Mouse (Mus musculus): ENCODE measurements at regions not wholly inside any gene's neighbourhood (a gene's known extent, or its start where the extent isn't known, plus 50 kb on each side); places are given as distances from the start of the nearest gene placed in this dataset.

GRCm38 (mm10) chr7:36210034-36210433 lies 407.2 kb upstream of the Zfp507 start:
- Histone ChIP-seq H3K27me3 (ENCODE audit: control insufficient read depth, insufficient read depth, low read length, poor library complexity, severe bottlenecking) (no peaks in the 10 kb centered on the region), H3K36me3 (ENCODE audit: control insufficient read depth, insufficient read depth, low read length, poor library complexity, severe bottlenecking) (no peaks in the 10 kb centered on the region), H3K27ac (ENCODE audit: insufficient read depth, low read length) (no peak overlapping the region), H3K9me3 (replicated peaks; ENCODE audit: control insufficient read depth, insufficient read depth, low read length, poor library complexity, severe bottlenecking) (no peaks in the 10 kb centered on the region), H3K4me3 (ENCODE audit: low read depth, low read length) (no peak overlapping the region), H3K9ac (ENCODE audit: low read depth, poor library complexity, severe bottlenecking) (no peak overlapping the region), H3K4me1 (ENCODE audit: control insufficient read depth, insufficient read depth, low read length) (no peaks in the 10 kb centered on the region)
- TF ChIP-seq EP300 (IDR thresholded peaks at IDR 0.05; ENCODE audit: insufficient read depth, low read depth, low read length): no peak
- no peak for TF ChIP-seq CTCF (IDR thresholded peaks at IDR 0.05; ENCODE audit: low read depth, low read length)
- TF ChIP-seq POLR2A (IDR thresholded peaks at IDR 0.05; ENCODE audit: insufficient read depth, low read length): no peak

GRCm38 (mm10) chr7:36207525-36208260 lies 404.9 kb upstream of the Zfp507 start:
- Histone ChIP-seq H3K27me3 (ENCODE audit: control insufficient read depth, insufficient read depth, low read length, poor library complexity, severe bottlenecking) (no peaks in the 10 kb centered on the region), H3K4me3 (ENCODE audit: low read depth, low read length) (no peak overlapping the region), H3K27ac (ENCODE audit: insufficient read depth, low read length) (no peak overlapping the region), H3K36me3 (ENCODE audit: control insufficient read depth, insufficient read depth, low read length, poor library complexity, severe bottlenecking) (no peaks in the 10 kb centered on the region), H3K9me3 (replicated peaks; ENCODE audit: control insufficient read depth, insufficient read depth, low read length, poor library complexity, severe bottlenecking) (no peaks in the 10 kb centered on the region), H3K4me1 (ENCODE audit: control insufficient read depth, insufficient read depth, low read length) (no peaks in the 10 kb centered on the region), H3K9ac (ENCODE audit: low read depth, poor library complexity, severe bottlenecking) (no peak overlapping the region)
- TF ChIP-seq POLR2A (IDR thresholded peaks at IDR 0.05; ENCODE audit: insufficient read depth, low read length) (no peak), CTCF (IDR thresholded peaks at IDR 0.05; ENCODE audit: low read depth, low read length) (no peak), EP300 (IDR thresholded peaks at IDR 0.05; ENCODE audit: insufficient read depth, low read depth, low read length) (no peak)

GRCm38 (mm10) chr7:36198091-36198700 lies 395.4 kb upstream of the Zfp507 start:
- H3K4me3 ChIP-seq (ENCODE audit: low read depth, low read length): no peak overlapping the region
- no peaks in the 10 kb centered on the region for H3K4me1 ChIP-seq (ENCODE audit: control insufficient read depth, insufficient read depth, low read length)
- H3K27me3 ChIP-seq (ENCODE audit: control insufficient read depth, insufficient read depth, low read length, poor library complexity, severe bottlenecking): no peaks in the 10 kb centered on the region
- H3K9me3 ChIP-seq (replicated peaks; ENCODE audit: control insufficient read depth, insufficient read depth, low read length, poor library complexity, severe bottlenecking): no peaks in the 10 kb centered on the region
- H3K36me3 ChIP-seq (ENCODE audit: control insufficient read depth, insufficient read depth, low read length, poor library complexity, severe bottlenecking): no peaks in the 10 kb centered on the region
- H3K27ac ChIP-seq (ENCODE audit: insufficient read depth, low read length): no peak overlapping the region
- no peak overlapping the region for H3K9ac ChIP-seq (ENCODE audit: low read depth, poor library complexity, severe bottlenecking)
- no peak for TF ChIP-seq EP300 (IDR thresholded peaks at IDR 0.05; ENCODE audit: insufficient read depth, low read depth, low read length)
- no peak for TF ChIP-seq CTCF (IDR thresholded peaks at IDR 0.05; ENCODE audit: low read depth, low read length)
- TF ChIP-seq POLR2A (IDR thresholded peaks at IDR 0.05; ENCODE audit: insufficient read depth, low read length): no peak

- no peak overlapping the region for H3K4me3 ChIP-seq (ENCODE audit: low read depth, low read length)
- H3K36me3 ChIP-seq (ENCODE audit: control insufficient read depth, insufficient read depth, low read length, poor library complexity, severe bottlenecking): no peaks in the 10 kb centered on the region
- no peak for TF ChIP-seq CTCF (IDR thresholded peaks at IDR 0.05; ENCODE audit: low read depth, low read length)
- no peak for TF ChIP-seq EP300 (IDR thresholded peaks at IDR 0.05; ENCODE audit: insufficient read depth, low read depth, low read length)
- TF ChIP-seq POLR2A (IDR thresholded peaks at IDR 0.05; ENCODE audit: insufficient read depth, low read length): no peak
- H3K27ac ChIP-seq (ENCODE audit: insufficient read depth, low read length): no peak overlapping the region
- no peak overlapping the region for H3K9ac ChIP-seq (ENCODE audit: low read depth, poor library complexity, severe bottlenecking)
- H3K9me3 ChIP-seq (replicated peaks; ENCODE audit: control insufficient read depth, insufficient read depth, low read length, poor library complexity, severe bottlenecking): no peaks in the 10 kb centered on the region
- no peaks in the 10 kb centered on the region for H3K27me3 ChIP-seq (ENCODE audit: control insufficient read depth, insufficient read depth, low read length, poor library complexity, severe bottlenecking)
- no peaks in the 10 kb centered on the region for H3K4me1 ChIP-seq (ENCODE audit: control insufficient read depth, insufficient read depth, low read length)
Measured at GRCm38 (mm10) chr7:36196154-36196720, 393.4 kb upstream of the Zfp507 start.

GRCm38 (mm10) chr7:36192645-36193044 lies 389.8 kb upstream of the Zfp507 start:
- Histone ChIP-seq H3K9me3 (replicated peaks; ENCODE audit: control insufficient read depth, insufficient read depth, low read length, poor library complexity, severe bottlenecking) (no peaks in the 10 kb centered on the region), H3K4me3 (ENCODE audit: low read depth, low read length) (no peak overlapping the region), H3K4me1 (ENCODE audit: control insufficient read depth, insufficient read depth, low read length) (no peaks in the 10 kb centered on the region), H3K36me3 (ENCODE audit: control insufficient read depth, insufficient read depth, low read length, poor library complexity, severe bottlenecking) (no peaks in the 10 kb centered on the region), H3K27ac (ENCODE audit: insufficient read depth, low read length) (no peak overlapping the region), H3K27me3 (ENCODE audit: control insufficient read depth, insufficient read depth, low read length, poor library complexity, severe bottlenecking) (no peaks in the 10 kb centered on the region), H3K9ac (ENCODE audit: low read depth, poor library complexity, severe bottlenecking) (no peak overlapping the region)
- TF ChIP-seq EP300 (IDR thresholded peaks at IDR 0.05; ENCODE audit: insufficient read depth, low read depth, low read length): no peak
- no peak for TF ChIP-seq POLR2A (IDR thresholded peaks at IDR 0.05; ENCODE audit: insufficient read depth, low read length)
- TF ChIP-seq CTCF (IDR thresholded peaks at IDR 0.05; ENCODE audit: low read depth, low read length): no peak

- Histone ChIP-seq H3K9ac (ENCODE audit: low read depth, poor library complexity, severe bottlenecking) (no peak overlapping the region), H3K36me3 (ENCODE audit: control insufficient read depth, insufficient read depth, low read length, poor library complexity, severe bottlenecking) (no peaks in the 10 kb centered on the region), H3K27me3 (ENCODE audit: control insufficient read depth, insufficient read depth, low read length, poor library complexity, severe bottlenecking) (no peaks in the 10 kb centered on the region; the same call in 1 of the 2 replicates), H3K4me3 (ENCODE audit: low read depth, low read length) (no peak overlapping the region), H3K9me3 (replicated peaks; ENCODE audit: control insufficient read depth, insufficient read depth, low read length, poor library complexity, severe bottlenecking) (no peaks in the 10 kb centered on the region), H3K4me1 (ENCODE audit: control insufficient read depth, insufficient read depth, low read length) (no peaks in the 10 kb centered on the region), H3K27ac (ENCODE audit: insufficient read depth, low read length) (no peak overlapping the region)
- TF ChIP-seq EP300 (IDR thresholded peaks at IDR 0.05; ENCODE audit: insufficient read depth, low read depth, low read length) (no peak), CTCF (IDR thresholded peaks at IDR 0.05; ENCODE audit: low read depth, low read length) (no peak), POLR2A (IDR thresholded peaks at IDR 0.05; ENCODE audit: insufficient read depth, low read length) (no peak)
Measured at GRCm38 (mm10) chr7:36177947-36178346, 375.1 kb upstream of the Zfp507 start.
